Comparison of ENCODE assay signal across 9 mouse cellular contexts in genomic region chr4:150902062-150902461, GRCm38 (mm10). TPM values are rescaled to one million over a fixed set of nuclear protein-coding genes. Genes with fewer than 3 reads are reported as not detected.
A peak's percentile ranks its signal among the peaks of the same experiment; 100 is the strongest.
DNase-seq lines count a peak whose midpoint lies in the region; ATAC-seq and TF ChIP-seq lines count a peak whose summit lies in the region.
"Had no signal": no experiment of that assay in that cellular context is flagged by ENCODE, and none has a peak within 500 bp of the region (broad histone marks: within the 10 kb centered on the region; RNA-seq: fewer than 3 reads in every experiment).

No protein-coding gene starts in this region.

- no peak for TF ChIP-seq CTCF in CH12.LX (conservative IDR thresholded peaks at IDR 0.05 in 1 of 2, IDR thresholded peaks at IDR 0.05 in 1 of 2; ENCODE audit: low read depth in 2 of 2, low read length in 2 of 2)
- no peak for TF ChIP-seq CTCF in cerebellum, adult 2 months (IDR thresholded peaks at IDR 0.05; ENCODE audit: borderline replicate concordance, insufficient read depth, low read depth, low read length)

- 0 out of 2 replicates have a peak, but pooled peaks cover 2% of the 10 kb centered on the region for H3K79me2 ChIP-seq in CH12.LX (replicated peaks; ENCODE audit: control insufficient read depth, extremely low read depth, insufficient read depth, poor library complexity, severe bottlenecking)

- no peak for ATAC-seq in heart, embryonic 12.5 days (ENCODE audit: insufficient number of reproducible peaks, low FRiP score)
- ATAC-seq in kidney, embryonic 15.5 days (replicated peaks; ENCODE audit: low FRiP score) = peak; percentile 79

- H3K4me1 ChIP-seq in CH12.LX (ENCODE audit: control insufficient read depth in 1 of 2, insufficient read depth in 2 of 2) = peaks cover 3 to 50% of the 10 kb centered on the region in 2 experiments; a peak in 2 of 4 replicates
- H3K4me1 ChIP-seq in heart, embryonic 12.5 days (replicated peaks) = peaks cover 7% of the 10 kb centered on the region; the same call in 1 of the 2 replicates
- peaks cover 14% of the 10 kb centered on the region; the same call in 1 of the 2 replicates for H3K4me1 ChIP-seq in kidney, embryonic 15.5 days
- H3K4me1 ChIP-seq in cerebellum, adult 2 months (ENCODE audit: control insufficient read depth, insufficient read depth, low read length) = no peaks in the 10 kb centered on the region
- H3K4me1 ChIP-seq: hindbrain, embryonic 12.5 days had no signal

- H3K27ac ChIP-seq in CH12.LX (ENCODE audit: insufficient read depth, low read depth) = peak overlapping the region; percentile 54
- 0 out of 2 replicates have a peak overlapping the region, but pooled peaks have one; percentile 29 for H3K27ac ChIP-seq in heart, embryonic 12.5 days (ENCODE audit: poor library complexity, severe bottlenecking)
- peak overlapping the region; percentile 82 for H3K27ac ChIP-seq in kidney, embryonic 15.5 days
- no peak overlapping the region for H3K27ac ChIP-seq in cerebellum, adult 2 months (ENCODE audit: insufficient read depth, low read length)
- H3K27ac ChIP-seq: hindbrain, embryonic 12.5 days had no signal

- dilution Hi-C loops in CH12.LX (cut with MboI; ENCODE audit: extremely low pct_ligation_motif_present, extremely low pct_unique_long_range_greater_than_20kb, low sequenced_read_pairs) = no loop called here

- H3K9ac ChIP-seq in CH12.LX (ENCODE audit: insufficient read depth, low read depth) = no peak overlapping the region
- H3K9ac ChIP-seq in heart, embryonic 12.5 days = no peak overlapping the region
- no peak overlapping the region; the same call in 1 of the 2 replicates for H3K9ac ChIP-seq in kidney, embryonic 15.5 days
- H3K9ac ChIP-seq: hindbrain, embryonic 12.5 days had no signal

- no peak for TF ChIP-seq POLR2A in CH12.LX (IDR thresholded peaks at IDR 0.05; ENCODE audit: low read depth, low read length)
- TF ChIP-seq POLR2A in cerebellum, adult 2 months (IDR thresholded peaks at IDR 0.05; ENCODE audit: borderline replicate concordance, insufficient read depth, low read length) = no peak

- in situ Hi-C loops in CH12.LX (cut with MboI; ENCODE audit: low pct_ligation_motif_present, low pct_unique_long_range_greater_than_20kb, low sequenced_read_pairs) = no loop called here

- DNase-seq in CH12.LX (ENCODE audit: extremely low read depth) = peak; percentile 47
- peak; percentile 35 for DNase-seq in brain, adult 2 months (ENCODE audit: low read depth, low spot score)
- no peak for DNase-seq in spleen, postnatal 36 days (ENCODE audit: low spot score in 2 of 2)
- no peak for DNase-seq in cerebellum, adult 2 months
- DNase-seq in layer of hippocampus, adult 9-11 months = no peak
- DNase-seq in left cerebral cortex, postnatal 10 days (ENCODE audit: extremely low spot score in 1 of 2, low spot score in 2 of 2) = no peak

- H3K4me3 ChIP-seq in CH12.LX (replicated peaks in 1 of 3; ENCODE audit: low read depth in 2 of 3, low read length in 2 of 3, poor library complexity in 1 of 3) = no peak overlapping the region
- H3K4me3 ChIP-seq in heart, embryonic 12.5 days = no peak overlapping the region
- H3K4me3 ChIP-seq in kidney, embryonic 15.5 days (replicated peaks) = no peak overlapping the region
- H3K4me3 ChIP-seq in cerebellum, adult 2 months (replicated peaks; ENCODE audit: insufficient read depth, low read depth, low read length) = no peak overlapping the region
- H3K4me3 ChIP-seq: hindbrain, embryonic 12.5 days had no signal

- H3K36me3 ChIP-seq in CH12.LX (replicated peaks in 1 of 2; ENCODE audit: control insufficient read depth in 1 of 2, insufficient read depth in 1 of 2, low read length in 1 of 2) = peaks cover 80 to 91% of the 10 kb centered on the region in 2 experiments
- peaks cover 86% of the 10 kb centered on the region for H3K36me3 ChIP-seq in heart, embryonic 12.5 days
- peaks cover 85% of the 10 kb centered on the region for H3K36me3 ChIP-seq in kidney, embryonic 15.5 days

- no peak for TF ChIP-seq EP300 in CH12.LX (IDR thresholded peaks at IDR 0.05; ENCODE audit: low read length)

- 70% methylated on average over 12 of the region's 12 CpGs for WGBS in heart, embryonic 12.5 days
- WGBS in kidney, embryonic 15.5 days = 58% methylated on average over 12 of the region's 12 CpGs
- WGBS in cerebellum, adult 2 months = 87% methylated on average over 12 of the region's 12 CpGs

- intact Hi-C loops in left cerebral cortex, postnatal 10 days (cut with DNase I) = no loop called here

- no peak overlapping the region for H3K4me2 ChIP-seq in CH12.LX (ENCODE audit: insufficient read depth, low read depth, poor library complexity, severe bottlenecking)
- no peak overlapping the region for H3K4me2 ChIP-seq in heart, embryonic 12.5 days
- H3K4me2 ChIP-seq in kidney, embryonic 15.5 days = no peak overlapping the region
- H3K4me2 ChIP-seq: hindbrain, embryonic 12.5 days had no signal

- H3K27me3 ChIP-seq in CH12.LX (replicated peaks) = no peaks in the 10 kb centered on the region
- H3K27me3 ChIP-seq in heart, embryonic 12.5 days (replicated peaks) = no peaks in the 10 kb centered on the region
- H3K27me3 ChIP-seq in kidney, embryonic 15.5 days = no peaks in the 10 kb centered on the region
- H3K27me3 ChIP-seq in cerebellum, adult 2 months (ENCODE audit: control insufficient read depth, insufficient read depth, low read length) = no peaks in the 10 kb centered on the region
- H3K27me3 ChIP-seq: hindbrain, embryonic 12.5 days had no signal

- H3K9me3 ChIP-seq in CH12.LX (replicated peaks; ENCODE audit: low read length) = no peaks in the 10 kb centered on the region
- no peaks in the 10 kb centered on the region for H3K9me3 ChIP-seq in heart, embryonic 12.5 days (replicated peaks)
- no peaks in the 10 kb centered on the region for H3K9me3 ChIP-seq in kidney, embryonic 15.5 days (replicated peaks)
- H3K9me3 ChIP-seq: hindbrain, embryonic 12.5 days had no signal

- TF ChIP-seq RAD21 in CH12.LX (IDR thresholded peaks at IDR 0.05; ENCODE audit: low read depth, low read length) = no peak

TF ChIP-seq in CH12.LX, 34 proteins besides CTCF, POLR2A, EP300 and RAD21:
- TF ChIP-seq ETS1 (conservative IDR thresholded peaks at IDR 0.05; ENCODE audit: low read depth, low read length) (0 out of 2 replicates have a peak, but pooled peaks have one; percentile 9), TCF12 (IDR thresholded peaks at IDR 0.05; ENCODE audit: low read depth, low read length) (no peak), UBTF (IDR thresholded peaks at IDR 0.05; ENCODE audit: low read depth, low read length) (no peak), MAZ (IDR thresholded peaks at IDR 0.05; ENCODE audit: low read depth, low read length) (no peak), SIN3A (IDR thresholded peaks at IDR 0.05; ENCODE audit: low read length) (no peak), ZMIZ1 (IDR thresholded peaks at IDR 0.05; ENCODE audit: low read depth, low read length) (no peak), PAX5 (IDR thresholded peaks at IDR 0.05; ENCODE audit: low read length) (no peak)
TF ChIP-seq in CH12.LX: peak in this region for 1.

RNA-seq across cellular contexts. Expression of gene Park7, which starts 12.2 kb away (rescaled TPM):
- total RNA-seq in CH12.LX (2012; rRNA removed) (476 and 495 TPM in 2 replicates), CH12.LX (2014; rRNA removed) (337 and 374 TPM in 2 replicates)
- 555 and 674 TPM in 2 replicates for polyA plus RNA-seq in CH12.LX (2012; ENCODE audit: insufficient read length, low read depth)
- 306 and 308 TPM in 2 replicates for polyA plus RNA-seq in heart, embryonic 12.5 days (2016; fragmentation: Nextera tagmentation; extraction: Ambion mirVana)
- 391 and 393 TPM in 2 replicates for polyA plus RNA-seq in kidney, embryonic 15.5 days (2015; fragmentation: Nextera tagmentation; extraction: Ambion mirVana)
- 362 and 384 TPM in 2 replicates for polyA plus RNA-seq in cerebellum, adult 2 months (2012; rRNA removed)
- total RNA-seq in left cerebral cortex, postnatal 10 days (2021) = 100 to 1,000 TPM; 213 to 216 TPM

RNA-seq across cellular contexts. Expression of gene Tnfrsf9, which starts 12.3 kb away (rescaled TPM):
- total RNA-seq in CH12.LX (2012; rRNA removed) (2.5 and 3.1 TPM in 2 replicates), CH12.LX (2014; rRNA removed) (2.1 and 2.2 TPM in 2 replicates)
- 2.8 and 2.9 TPM in 2 replicates for polyA plus RNA-seq in CH12.LX (2012; ENCODE audit: insufficient read length, low read depth)
- 0.28 and 0.37 TPM in 2 replicates for polyA plus RNA-seq in heart, embryonic 12.5 days (2016; fragmentation: Nextera tagmentation; extraction: Ambion mirVana)
- polyA plus RNA-seq in kidney, embryonic 15.5 days (2015; fragmentation: Nextera tagmentation; extraction: Ambion mirVana) = 0.32 and 0.40 TPM in 2 replicates
- 0.64 and 0.67 TPM in 2 replicates for polyA plus RNA-seq in cerebellum, adult 2 months (2012; rRNA removed)
- total RNA-seq in left cerebral cortex, postnatal 10 days (2021) = under 1 TPM; 0.36 to 0.47 TPM

RNA-seq across cellular contexts. Expression of gene Errfi1, which starts 48.3 kb away (rescaled TPM):
- total RNA-seq in CH12.LX (2012; rRNA removed) (0.08 TPM in 2 replicates), CH12.LX (2014; rRNA removed) (0.28 and 0.35 TPM in 2 replicates)
- 0.11 and 0.14 TPM in 2 replicates for polyA plus RNA-seq in CH12.LX (2012; ENCODE audit: insufficient read length, low read depth)
- polyA plus RNA-seq in heart, embryonic 12.5 days (2016; fragmentation: Nextera tagmentation; extraction: Ambion mirVana) = 14.0 and 16.5 TPM in 2 replicates
- polyA plus RNA-seq in kidney, embryonic 15.5 days (2015; fragmentation: Nextera tagmentation; extraction: Ambion mirVana) = 29.3 and 34.2 TPM in 2 replicates
- polyA plus RNA-seq in cerebellum, adult 2 months (2012; rRNA removed) = 30.0 and 32.4 TPM in 2 replicates
- 10 to 100 TPM; 19.8 to 23.7 TPM for total RNA-seq in left cerebral cortex, postnatal 10 days (2021)

Comparison
In these comparisons a context has a peak if more than half of its experiments do, and no peak if none do; other contexts are left out.
1. DNase-seq: peak in CH12.LX (single experiment) and brain, adult 2 months (single experiment); none in spleen, postnatal 36 days (0 of 2), cerebellum, adult 2 months (0 of 2), layer of hippocampus, adult 9-11 months (single experiment) and left cerebral cortex, postnatal 10 days (0 of 2).
2. RNA of gene Errfi1, which starts 48.3 kb away (polyA plus RNA-seq): 29.3 to 34.2 TPM in kidney, embryonic 15.5 days, 30.0 to 32.4 TPM in cerebellum, adult 2 months and 14.0 to 16.5 TPM in heart, embryonic 12.5 days; 0.11 to 0.14 TPM in CH12.LX; every median in the first group is over 10 times any median in the second.